Mouse (Mus musculus) thymus, postnatal 25 days (tissue): Measurements from ENCODE around the gene Lrrc28.

ENCODE experiments used
- DNase-seq: peaks from one replicate; pipeline ENCODE4 v3.0.0; 2022

The Lrrc28 gene

DNA sequence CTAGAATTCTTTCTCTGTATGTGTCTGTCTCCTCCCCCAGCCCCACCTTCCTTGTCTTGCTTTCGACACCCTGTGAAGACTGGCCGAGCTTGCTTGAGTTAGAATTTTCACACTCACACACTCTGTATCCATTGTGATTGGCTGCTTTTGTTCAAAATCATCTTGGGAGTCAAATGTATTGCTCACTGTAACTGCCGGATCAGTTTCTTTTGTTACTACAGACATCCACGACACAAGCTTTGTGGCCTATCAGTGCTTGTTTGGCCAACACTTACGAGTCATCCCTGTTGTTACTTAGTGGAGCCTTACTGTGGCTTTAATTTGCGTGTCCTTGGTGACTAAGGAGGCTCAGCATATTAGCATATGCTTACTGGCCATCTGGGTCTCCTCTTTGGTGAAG is 56.3 kb downstream of the Lrrc28 start:
- no peak for DNase-seq

DNA sequence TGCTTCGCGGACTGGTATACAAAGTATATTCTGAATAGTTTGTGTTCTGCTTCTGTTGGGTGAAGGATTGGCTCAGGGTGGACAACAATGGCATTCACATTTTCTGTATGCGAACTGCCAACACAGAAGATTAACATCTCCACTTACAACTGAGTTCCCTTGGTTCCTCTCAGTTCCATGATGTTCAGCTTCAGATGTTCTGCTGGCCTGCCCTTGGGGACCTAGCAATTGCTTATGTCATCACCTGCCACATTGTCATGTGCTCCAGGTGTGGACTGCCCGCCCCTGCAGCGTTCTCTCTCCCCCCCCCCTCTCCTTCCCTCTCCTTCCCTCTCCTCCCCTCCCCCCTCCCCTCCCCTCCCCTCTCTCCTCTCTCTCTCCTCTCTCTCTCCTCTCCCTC is 58.6 kb downstream of the Lrrc28 start:
- no peak for DNase-seq

DNA sequence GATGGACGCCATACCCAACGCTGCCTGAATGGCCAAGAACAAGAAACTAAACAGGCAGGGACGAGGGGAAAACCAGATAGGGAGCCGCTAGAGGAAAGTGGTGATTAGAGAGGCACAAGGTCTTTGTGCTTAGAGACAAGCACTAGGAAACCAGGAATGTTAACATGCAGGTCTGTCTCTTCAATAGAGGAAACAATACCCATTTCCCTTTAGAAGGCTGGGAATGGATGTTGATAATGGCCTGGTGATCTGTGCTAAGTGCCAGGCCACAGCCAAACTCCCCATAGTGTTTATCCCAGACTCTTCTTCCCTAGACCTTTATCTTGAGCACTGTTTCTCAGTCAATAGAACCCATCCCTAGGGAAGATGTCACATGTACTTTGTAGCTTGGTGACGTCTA is 61.2 kb downstream of the Lrrc28 start:
- no peak for DNase-seq

DNA sequence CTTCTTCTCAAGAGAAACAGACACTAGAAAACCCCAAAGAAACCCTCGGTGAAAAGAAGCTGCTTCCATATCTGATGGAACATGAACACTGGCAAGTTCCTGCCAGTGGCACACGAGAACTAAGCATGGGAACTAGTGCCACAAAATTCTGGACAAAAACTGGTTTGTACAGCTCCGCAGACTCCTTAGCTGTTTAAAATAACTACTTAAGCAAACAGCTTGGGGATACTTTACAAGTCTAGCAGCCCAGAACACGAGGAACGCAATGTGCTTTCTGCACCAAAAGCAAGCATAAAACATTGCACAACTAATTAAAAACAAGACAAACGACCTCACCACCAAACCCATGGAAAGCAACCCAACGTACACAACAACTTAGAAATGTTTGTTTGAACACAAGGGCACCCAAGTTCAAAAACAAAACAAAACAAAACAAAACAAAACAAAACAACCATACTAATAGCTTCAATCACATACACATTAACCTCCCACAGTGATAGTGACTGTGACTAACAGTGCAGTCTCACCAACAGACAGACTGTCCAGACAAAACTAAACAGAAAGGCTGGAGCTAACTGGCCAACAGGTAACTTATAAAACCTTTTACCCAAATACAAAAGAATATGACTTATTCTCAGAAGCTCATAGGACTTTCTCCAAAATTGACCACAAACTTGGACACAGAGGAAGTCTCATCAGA is 66.1 kb downstream of the Lrrc28 start:
- no peak for DNase-seq

DNA sequence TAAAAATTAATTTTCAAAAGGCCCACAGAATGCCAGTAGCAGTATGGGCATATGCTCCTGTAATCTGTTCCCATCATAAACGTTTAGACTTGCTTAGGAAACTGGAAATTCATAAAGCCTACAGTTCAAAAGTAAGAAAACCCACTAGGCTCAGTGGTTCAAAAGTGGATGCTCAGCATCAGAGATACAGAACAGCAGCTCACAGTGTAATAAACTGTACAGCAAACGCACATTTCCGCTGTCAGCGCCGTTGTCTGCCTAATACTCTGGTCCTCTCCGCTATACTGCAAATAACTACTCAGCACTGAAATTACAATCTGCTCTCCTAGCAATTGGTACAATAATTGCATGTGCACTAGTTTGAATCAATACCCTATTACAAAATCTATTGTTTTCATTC is 67.0 kb downstream of the Lrrc28 start:
- DNase-seq = no peak

DNA sequence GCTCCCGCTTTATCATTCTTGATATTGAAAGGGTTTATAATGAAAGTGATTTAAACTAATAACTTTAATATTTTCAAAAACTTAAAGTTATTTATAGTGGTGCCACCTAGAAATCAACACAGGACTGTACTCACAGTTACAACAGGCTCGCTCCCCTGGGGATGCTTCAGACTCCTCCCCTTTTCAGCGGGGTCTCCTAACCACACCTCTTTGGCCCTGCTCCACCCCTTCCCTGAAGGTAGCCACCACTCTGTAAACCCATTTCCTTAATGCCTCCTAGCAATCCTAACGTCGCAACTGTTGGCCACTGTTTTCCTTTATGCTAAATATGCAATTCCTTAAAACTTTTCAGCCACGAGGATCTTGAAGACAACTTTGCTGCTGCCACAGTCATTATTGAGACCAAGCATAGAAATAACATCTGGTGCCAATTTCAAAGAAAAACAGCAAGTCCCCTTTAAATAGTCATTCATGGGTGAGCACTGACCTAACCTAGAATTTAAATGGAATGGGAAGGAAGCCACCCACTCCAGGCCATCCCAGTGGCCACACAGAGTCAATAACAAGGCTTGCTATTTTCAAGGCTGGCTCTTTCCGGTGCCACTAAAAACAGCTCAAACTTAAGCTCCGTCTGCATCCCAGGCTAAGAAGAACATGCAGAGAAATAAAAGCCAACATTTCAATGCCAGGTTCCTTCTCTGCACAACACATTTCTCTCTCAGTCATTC is 78.4 kb downstream of the Lrrc28 start:
- DNase-seq = no peak

DNA sequence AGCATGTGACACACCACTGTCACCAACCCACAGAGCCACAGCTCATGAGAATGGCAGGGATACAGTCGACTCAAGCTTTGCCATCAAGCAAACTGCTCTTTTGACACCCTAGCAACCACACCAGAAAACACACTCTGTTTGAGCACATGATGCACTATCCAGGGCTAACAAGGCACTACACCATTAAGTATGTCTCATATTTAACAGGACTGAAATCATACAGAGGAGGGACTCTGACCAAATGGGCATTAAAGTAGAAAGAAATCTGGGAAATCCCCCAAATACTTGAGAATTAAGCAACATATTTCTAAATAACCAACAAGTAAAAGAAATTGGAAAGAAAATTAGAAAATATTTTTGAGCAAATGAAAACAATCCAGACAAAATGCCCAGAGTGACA is 79.9 kb downstream of the Lrrc28 start:
- DNase-seq = no peak

DNA sequence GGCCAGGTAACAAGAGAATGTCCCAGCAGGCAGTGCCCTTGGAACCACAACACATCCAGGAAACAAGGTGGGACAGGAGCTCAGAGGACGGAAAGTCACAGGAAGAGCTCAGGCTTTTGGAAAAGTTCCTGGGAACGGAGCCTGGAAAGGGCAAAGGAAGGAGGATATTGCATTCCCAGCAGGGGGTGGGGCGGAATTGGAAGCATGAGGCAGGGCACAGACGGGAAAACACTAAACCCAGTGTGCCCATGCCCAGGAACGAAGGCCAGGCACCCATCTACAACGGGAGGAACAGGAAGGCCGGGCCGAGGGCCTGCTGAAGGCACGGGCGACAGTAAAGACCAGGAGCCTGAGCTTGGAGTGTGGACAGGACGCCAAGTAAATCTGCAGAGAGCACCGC is 82.9 kb downstream of the Lrrc28 start:
- DNase-seq = no peak

DNA sequence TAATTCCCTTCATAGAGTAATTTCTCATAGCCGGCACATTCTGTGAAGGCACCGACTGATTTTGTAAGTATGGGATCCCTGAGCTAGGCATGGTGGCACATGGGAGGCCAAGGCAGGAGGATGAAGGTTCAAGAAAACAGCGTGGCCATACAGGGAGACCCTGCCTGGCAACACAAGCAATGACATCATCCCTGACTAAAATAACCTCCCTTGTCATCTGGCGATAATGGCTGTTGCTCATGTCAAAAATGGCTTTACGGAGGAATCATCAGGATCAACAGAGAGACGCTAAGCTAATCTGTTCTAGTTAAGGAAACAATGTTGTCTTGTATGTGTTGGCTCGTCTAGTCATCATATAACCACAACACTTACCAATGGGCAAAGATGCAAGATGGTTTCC is 85.6 kb downstream of the Lrrc28 start:
- DNase-seq = no peak

DNA sequence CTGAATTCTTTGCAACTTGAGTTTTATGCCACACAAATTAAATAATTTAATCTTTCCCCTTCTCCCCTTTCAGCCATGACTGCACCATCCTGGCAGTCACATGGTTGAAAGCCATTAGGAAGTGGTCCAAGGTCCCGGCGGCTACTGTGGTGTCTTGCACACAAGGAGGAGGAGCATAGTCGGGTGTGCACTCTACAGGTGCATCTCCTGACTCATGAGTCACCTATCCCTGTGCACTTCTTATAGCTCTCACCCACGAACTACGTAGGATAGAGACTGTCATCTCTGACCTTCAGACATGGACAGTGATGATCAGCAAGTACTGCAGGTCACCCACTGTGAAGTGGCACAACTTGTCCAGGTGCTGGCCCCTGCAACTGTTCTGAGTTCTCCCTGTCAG is 86.8 kb downstream of the Lrrc28 start:
- DNase-seq = no peak

DNA sequence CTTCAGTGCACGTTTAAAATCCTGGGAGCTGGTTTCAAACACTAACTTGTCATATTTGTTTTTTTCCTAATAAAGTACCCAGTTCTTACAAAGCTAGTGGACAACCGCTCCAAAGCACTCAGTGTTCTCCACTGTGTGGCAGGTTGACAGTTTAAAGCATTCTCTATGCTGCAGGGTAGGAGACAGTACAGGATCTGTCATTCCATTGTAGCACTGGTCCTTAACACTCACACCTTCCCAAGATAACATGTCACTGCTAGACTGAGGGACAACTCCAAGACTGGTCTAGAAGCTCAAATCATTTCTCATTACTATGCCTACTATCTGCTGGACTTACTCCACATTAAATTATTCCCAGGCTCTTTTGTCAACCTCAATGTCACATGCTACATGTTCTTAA is 90.2 kb downstream of the Lrrc28 start:
- no peak for DNase-seq

DNA sequence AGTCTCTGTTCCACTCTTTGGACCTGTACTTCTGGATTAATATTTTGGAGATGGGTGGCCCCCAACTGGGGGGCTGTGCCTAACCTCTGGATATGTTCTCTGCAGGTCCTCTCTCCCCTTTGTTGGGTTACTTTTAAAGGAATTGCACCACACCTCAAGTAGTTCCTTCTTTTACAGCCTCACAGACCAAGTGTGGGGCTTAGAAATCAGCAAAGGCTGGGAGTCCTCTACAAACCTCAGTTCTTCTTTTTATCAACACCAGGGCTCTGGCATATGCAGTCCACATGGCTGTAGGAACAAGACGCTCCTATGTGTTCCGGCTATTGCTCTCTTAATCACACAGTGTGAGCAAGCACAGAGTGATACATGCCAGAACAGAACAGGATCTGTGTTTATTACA is 93.8 kb downstream of the Lrrc28 start:
- DNase-seq = no peak

DNA sequence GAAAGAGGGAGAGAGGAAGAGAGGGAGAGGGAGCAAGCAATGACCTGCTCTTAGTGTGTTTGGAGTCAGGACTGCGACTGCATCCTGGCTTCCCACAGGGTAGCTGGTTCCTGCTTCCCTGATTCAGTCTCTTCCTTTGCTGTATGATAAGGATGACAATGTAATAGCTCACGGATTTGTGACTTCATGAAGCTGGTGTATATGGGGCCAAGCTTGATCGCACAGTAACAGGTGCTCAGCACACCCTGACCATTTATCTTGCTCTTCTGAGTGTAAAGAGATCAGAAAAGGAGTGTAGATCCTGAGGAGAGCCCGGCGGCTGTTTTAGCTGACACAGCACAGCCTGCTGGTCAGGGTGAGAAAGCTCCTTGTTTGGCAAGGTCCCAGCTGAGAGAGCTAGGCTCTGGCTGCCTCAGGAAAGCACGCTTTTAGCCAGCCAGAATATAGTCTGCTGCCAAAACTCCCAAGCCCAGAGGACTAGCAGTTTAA is 96.0 kb downstream of the Lrrc28 start:
- DNase-seq = peak; percentile 70

DNA sequence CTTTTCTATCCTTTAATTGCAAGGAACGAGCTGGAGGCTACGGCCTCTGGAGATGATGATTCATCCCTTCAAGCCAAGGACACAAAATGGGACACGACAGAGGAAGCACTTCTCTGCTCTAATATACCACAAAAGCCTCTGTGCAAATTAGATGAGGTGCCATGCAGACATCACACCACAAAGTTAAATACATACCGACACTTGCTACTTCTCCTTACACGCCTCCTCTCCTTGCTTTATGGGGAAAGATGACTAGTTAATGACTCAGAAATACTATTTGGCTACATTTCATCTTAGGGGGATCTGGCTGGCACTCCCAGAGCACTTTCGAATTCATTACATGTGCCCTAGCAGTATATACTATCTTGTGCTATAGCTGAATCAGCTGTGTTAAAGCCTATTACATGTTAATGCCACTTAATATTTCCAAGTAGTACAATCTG is 96.4 kb downstream of the Lrrc28 start:
- DNase-seq = no peak

DNA sequence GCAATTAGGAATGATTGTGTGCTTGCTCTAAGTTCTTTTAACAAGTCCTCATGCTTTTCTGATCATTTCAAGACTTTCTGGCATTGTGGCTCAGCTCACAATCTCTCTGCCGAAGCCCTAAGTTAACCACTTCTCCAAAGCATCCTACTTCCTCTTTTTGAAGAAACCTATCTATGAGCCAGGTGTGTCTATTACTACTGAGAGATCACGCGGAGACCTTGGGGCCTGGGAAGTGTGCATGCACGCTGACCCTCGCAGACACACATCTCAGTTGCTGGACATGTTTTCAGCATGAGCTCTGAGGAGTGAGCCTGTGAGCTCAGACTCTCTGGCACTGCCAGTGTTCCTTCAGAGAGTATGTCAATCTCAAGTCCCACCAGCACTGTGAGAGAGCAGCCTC is 98.8 kb downstream of the Lrrc28 start:
- DNase-seq = no peak

DNA sequence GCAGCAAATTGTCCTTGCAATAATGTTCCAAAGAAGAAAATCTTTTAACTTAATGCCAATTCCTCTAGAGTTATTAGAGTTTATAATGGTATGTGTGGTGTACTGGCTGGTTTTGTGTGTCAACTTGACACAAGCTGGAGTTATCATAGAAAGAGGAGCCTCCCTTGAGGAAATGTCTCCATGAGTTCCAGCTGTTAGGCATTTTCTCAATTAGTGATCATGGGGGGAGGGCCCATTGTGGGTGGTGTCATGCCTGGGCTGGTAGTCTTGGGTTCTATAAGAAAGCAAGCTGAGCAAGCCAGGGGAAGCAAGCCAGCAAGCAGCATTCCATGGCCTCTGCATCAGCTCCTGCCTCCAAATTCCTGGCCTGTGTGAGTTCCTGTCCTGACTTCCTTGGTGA is 100.5 kb downstream of the Lrrc28 start:
- DNase-seq = no peak

DNA sequence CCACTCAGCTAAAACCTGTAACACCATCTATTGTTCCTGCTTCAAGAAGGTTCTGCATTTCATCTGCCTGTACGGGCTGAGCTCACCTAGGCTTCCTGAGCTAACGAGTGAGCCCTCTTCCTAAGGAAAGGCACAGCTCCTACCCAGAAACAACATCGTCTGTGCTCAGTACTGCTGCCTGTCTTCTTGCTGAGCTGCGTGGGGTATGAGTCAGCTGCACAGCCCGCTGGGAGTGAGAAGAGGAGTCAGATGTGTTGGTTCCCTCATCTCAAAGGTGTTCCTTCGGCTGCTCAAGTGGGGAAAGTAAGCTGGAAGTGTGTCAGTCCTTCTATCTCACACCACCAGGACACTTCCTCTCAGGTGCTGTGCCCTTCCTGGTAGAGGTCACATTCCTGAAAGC is 101.4 kb downstream of the Lrrc28 start:
- no peak for DNase-seq

DNA sequence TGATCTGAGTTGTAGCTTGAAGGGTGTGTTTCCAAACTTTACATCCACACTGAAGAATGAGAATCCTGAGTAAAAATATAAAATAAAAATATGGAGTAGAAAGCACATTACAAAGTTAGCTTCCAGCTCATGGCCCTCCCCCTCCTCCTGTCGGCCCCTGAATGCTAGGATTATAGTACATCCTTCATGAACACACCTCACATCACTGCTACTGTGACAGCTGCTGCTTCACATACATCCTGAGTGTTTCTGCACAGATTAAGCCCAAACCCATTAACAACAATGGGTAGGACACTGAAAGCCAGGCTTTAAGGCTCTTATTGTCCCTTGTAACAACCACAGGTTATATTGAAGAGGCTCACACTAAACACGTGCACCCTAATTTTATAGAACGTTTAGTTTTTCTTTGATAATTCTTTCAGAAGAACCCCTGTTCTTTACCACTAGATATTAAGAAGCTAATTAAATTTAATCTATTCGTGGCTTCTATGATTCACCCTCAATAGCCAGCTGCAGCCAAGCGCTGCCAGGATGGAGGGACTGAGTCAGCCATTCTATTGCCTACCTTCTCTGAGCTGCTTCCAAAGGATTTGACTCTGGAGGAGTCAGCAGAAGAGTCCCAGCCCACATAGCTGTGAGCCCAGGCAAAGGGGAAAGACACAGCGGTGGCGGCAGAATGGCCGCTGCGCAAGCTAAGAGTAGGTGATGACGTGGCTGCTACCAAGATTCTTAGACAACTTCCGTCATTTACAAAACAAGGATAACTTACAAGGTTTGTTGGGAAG is 108.3 kb downstream of the Lrrc28 start:
- DNase-seq = no peak

DNA sequence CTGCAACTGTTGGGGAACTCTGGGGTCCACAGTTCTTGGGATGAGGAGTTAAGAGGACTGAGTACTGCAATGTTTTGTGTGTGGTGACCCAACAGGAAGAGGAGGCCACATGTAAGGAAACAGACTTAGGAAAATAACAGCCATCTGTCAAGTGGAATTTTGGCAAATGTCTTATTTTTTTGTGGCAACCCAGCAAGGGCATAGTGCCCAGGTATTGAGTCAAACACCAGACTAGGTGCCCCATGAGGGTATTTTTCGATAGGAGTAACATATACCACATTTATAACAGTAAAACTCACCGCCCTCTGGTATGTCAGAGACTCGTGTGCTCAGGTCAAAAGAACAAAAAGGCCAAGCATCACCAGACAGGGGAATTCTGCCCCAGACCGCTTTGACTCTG is 109.1 kb downstream of the Lrrc28 start:
- DNase-seq = no peak

DNA sequence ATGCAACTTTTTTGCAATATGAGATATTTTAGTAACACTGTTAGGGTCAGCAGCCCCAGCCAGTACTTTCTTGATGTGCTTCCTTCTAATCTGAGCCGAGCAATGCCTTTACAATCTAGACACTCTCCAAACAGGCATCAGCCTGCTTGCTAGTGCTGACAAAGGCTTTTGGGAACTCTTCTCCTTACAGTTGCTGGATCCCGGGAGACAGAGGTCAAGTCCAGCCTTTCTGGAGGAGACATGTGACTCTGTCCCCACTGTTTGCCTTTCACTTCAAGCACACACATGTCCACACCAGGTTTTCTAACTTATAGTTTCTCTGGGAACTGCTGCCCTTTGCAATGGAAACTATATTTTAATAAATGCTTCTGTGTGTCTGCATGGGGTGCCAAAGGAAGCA is 114.1 kb downstream of the Lrrc28 start:
- DNase-seq = no peak

DNA sequence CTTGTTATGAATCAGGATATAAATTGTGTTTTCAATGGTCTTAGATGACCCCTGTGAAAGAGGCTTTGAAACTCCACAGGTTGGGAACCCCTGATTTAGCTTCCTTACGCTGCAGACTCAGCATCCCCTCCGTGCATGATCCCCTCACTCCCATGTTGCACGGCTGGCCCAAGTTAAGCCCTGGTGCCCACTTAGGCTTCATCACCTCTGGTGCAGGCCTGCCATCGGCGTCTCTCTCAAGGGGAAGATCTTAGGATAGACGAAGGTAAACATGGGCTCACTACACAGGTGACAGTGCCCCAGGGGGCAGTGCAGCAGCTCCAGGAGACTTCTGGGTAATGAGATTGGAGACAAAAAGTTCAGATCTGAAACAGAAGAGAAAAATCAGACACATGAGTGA is 115.7 kb downstream of the Lrrc28 start:
- DNase-seq = no peak

DNA sequence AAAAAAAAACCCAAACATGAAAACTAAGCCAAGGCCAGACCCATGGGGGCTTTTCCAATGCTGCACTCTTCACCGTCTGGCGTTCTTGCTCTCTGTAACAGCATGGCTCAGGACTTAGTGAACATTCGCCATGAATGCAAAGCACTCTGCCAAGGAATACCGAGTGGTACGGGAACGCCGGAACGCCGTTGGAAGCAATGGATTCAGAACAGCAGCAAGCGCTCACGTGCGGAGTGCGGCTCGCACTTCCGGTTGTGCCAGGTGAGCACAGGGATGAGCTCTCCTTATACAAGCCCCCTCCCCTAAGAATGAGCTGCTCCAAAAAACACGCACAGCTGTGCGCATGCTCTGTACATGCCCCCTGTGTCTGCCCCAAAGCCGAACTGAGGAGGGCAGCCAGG is 116.2 kb downstream of the Lrrc28 start:
- DNase-seq = no peak

DNA sequence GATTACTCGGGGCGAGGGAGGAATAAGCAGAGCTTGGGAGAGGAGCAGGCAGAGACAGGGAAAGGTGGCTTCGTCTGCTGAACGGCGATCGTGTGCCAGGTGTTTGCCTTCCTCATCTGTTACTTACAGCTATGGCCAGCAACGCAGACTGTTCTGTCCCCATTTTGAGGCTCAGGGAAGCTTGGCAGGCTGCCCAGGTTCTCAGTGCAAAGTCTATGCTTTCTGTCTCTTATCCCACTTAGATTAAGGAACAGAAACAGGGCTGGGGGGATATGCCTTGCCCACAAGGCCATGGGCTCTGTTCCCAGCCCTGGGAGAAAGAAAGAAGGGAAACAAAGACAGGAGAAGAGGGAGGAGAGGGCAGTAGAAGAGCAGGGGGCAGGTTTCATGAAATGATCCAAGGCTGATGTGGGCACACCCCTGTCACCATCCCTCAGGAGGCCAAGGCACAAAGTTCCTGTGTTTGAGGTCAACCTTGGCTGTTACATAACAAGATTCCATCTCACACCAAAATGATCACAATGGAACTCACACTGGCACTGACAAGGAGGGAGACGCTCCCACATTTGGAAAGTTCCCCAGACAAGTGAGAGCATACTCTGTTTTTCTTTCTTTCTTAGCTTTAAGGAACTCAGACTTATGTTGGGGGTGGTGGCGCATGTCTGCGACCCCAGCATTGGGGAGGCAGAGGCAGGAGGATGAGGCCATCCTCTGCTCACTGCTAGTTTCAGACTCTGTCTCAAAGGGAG is 116.8 kb downstream of the Lrrc28 start:
- DNase-seq = no peak
